Mouse (Mus musculus): Measurements from ENCODE around the gene 4931417E11Rik. TPM values are rescaled to one million over a fixed set of nuclear protein-coding genes. Genes with fewer than 3 reads are reported as not detected.

4931417E11Rik gene
- total RNA-seq (2021): not detected

GRCm38 (mm10) chr6:73469567-73469966 is at the start of gene 4931417E11Rik:
Gene 4931417E11Rik, minus strand, starts transcription at chr6:73469667.
- intact Hi-C loops (cut with DNase I): no loop called here
- DNase-seq (ENCODE audit: extremely low spot score in 1 of 2, low spot score in 2 of 2): no peak

GRCm38 (mm10) chr6:73517818-73518396 is 48.4 kb upstream of the 4931417E11Rik start:
- intact Hi-C loops (cut with DNase I): no loop called here
- peak; percentile 64 to 69 for DNase-seq (ENCODE audit: extremely low spot score in 1 of 2, low spot score in 2 of 2)

GRCm38 (mm10) chr6:73512907-73513306 is 43.4 kb upstream of the 4931417E11Rik start:
- DNase-seq (ENCODE audit: extremely low spot score in 1 of 2, low spot score in 2 of 2): no peak
- intact Hi-C loops (cut with DNase I): no loop called here

- DNase-seq (ENCODE audit: extremely low spot score in 1 of 2, low spot score in 2 of 2): no peak
- intact Hi-C loops (cut with DNase I): no loop called here
Measured at GRCm38 (mm10) chr6:73499631-73500030, 30.2 kb upstream of the 4931417E11Rik start.

GRCm38 (mm10) chr6:73497321-73497720 is 27.9 kb upstream of the 4931417E11Rik start:
- DNase-seq (ENCODE audit: extremely low spot score in 1 of 2, low spot score in 2 of 2): no peak
- intact Hi-C loops (cut with DNase I): no loop called here

- intact Hi-C loops (cut with DNase I): no loop called here
- DNase-seq (ENCODE audit: extremely low spot score in 1 of 2, low spot score in 2 of 2): no peak
Measured at GRCm38 (mm10) chr6:73490524-73490923, 21.1 kb upstream of the 4931417E11Rik start.

GRCm38 (mm10) chr6:73485616-73486015 is 16.1 kb upstream of the 4931417E11Rik start:
- intact Hi-C loops (cut with DNase I): no loop called here
- DNase-seq (ENCODE audit: extremely low spot score in 1 of 2, low spot score in 2 of 2): no peak

GRCm38 (mm10) chr6:73466084-73466483 is 3.4 kb downstream of the 4931417E11Rik start:
- no peak for DNase-seq (ENCODE audit: extremely low spot score in 1 of 2, low spot score in 2 of 2)
- intact Hi-C loops (cut with DNase I): no loop called here

- intact Hi-C loops (cut with DNase I): no loop called here
- no peak for DNase-seq (ENCODE audit: extremely low spot score in 1 of 2, low spot score in 2 of 2)
Measured at GRCm38 (mm10) chr6:73462543-73462942, 6.9 kb downstream of the 4931417E11Rik start.

- intact Hi-C loops (cut with DNase I): no loop called here
- DNase-seq (ENCODE audit: extremely low spot score in 1 of 2, low spot score in 2 of 2): no peak
Measured at GRCm38 (mm10) chr6:73433912-73434311, 35.6 kb downstream of the 4931417E11Rik start.

GRCm38 (mm10) chr6:73428618-73429336 is 40.7 kb downstream of the 4931417E11Rik start:
- DNase-seq (ENCODE audit: extremely low spot score in 1 of 2, low spot score in 2 of 2): no peak

GRCm38 (mm10) chr6:73427273-73427812 is 42.1 kb downstream of the 4931417E11Rik start:
- DNase-seq (ENCODE audit: extremely low spot score in 1 of 2, low spot score in 2 of 2): no peak
- intact Hi-C loops (cut with DNase I): no loop called here

More at GRCm38 (mm10) chr6:73428618-73429336, 40.7 kb downstream of the 4931417E11Rik start:
- intact Hi-C loops (cut with DNase I): no loop called here

Other genes starting within 250 kb of the 4931417E11Rik start
- 1 to 10 TPM; 1.0 to 1.1 TPM for gene Dnah6, start 248.0 kb downstream of the 4931417E11Rik start, total RNA-seq (2021)
- 100 to 1,000 TPM in 1 of 2 experiments, 10 to 100 TPM in 1; 90.2 to 103 TPM for gene Suclg1, start 221.3 kb downstream of the 4931417E11Rik start, total RNA-seq (2021)